Mouse (Mus musculus) forebrain, embryonic 15.5 days (tissue): ENCODE measurements around the gene Lrfn1. TPM values are rescaled to one million over a fixed set of nuclear protein-coding genes. Genes with fewer than 3 reads are reported as not detected.
A peak's percentile ranks its signal among the peaks of the same experiment; 100 is the strongest.

Experiments used
- ATAC-seq: fragments of 200-750 bp; cut with Nextera tagmentation; replicated peaks from 2 replicates; pipeline ENCODE4 v1.8.0; 2017; ENCODE audit warnings: mild to moderate bottlenecking, moderate TSS enrichment, moderate library complexity
- H3K27ac ChIP-seq: fragments of 300-500 bp; sonication (generic); replicated peaks from 2 replicates; pipeline ENCODE4 v1.5.1; 2015; ENCODE audit warnings: mild to moderate bottlenecking, inconsistent platforms
- H3K27me3 ChIP-seq: fragments of 300-500 bp; sonication (generic); 2 replicates; pipeline ENCODE4 v1.6.1; 2015; ENCODE audit warnings: inconsistent platforms
- H3K36me3 ChIP-seq: fragments of 300-500 bp; sonication (generic); 2 replicates; pipeline ENCODE4 v1.6.1; 2015; ENCODE audit warnings: mild to moderate bottlenecking, inconsistent platforms
- H3K4me1 ChIP-seq: fragments of 300-500 bp; sonication (generic); 2 replicates; pipeline ENCODE4 v1.6.1; 2015; ENCODE audit warnings: inconsistent platforms
- H3K4me2 ChIP-seq: fragments of 300-500 bp; sonication (generic); replicated peaks from 2 replicates; pipeline ENCODE4 v1.6.1; 2015; ENCODE audit warnings: mild to moderate bottlenecking, inconsistent platforms
- H3K4me3 ChIP-seq: fragments of 300-500 bp; sonication (generic); 2 replicates; pipeline ENCODE4 v1.5.1; 2015; ENCODE audit warnings: mild to moderate bottlenecking, inconsistent platforms
- H3K9ac ChIP-seq: fragments of 300-500 bp; sonication (generic); replicated peaks from 2 replicates; pipeline ENCODE4 v1.6.1; 2015; ENCODE audit warnings: mild to moderate bottlenecking, inconsistent platforms
- H3K9me3 ChIP-seq: fragments of 300-500 bp; sonication (generic); 2 replicates; pipeline ENCODE4 v1.6.1; 2016; ENCODE audit warnings: inconsistent platforms
- WGBS: fragments of 180-500 bp; shearing (Covaris S2); methylation state at CpG from one replicate; pipeline ENCODE4 v1.1.7; 2015; ENCODE audit warnings: mixed read lengths; 5-methylcytosine and 5-hydroxymethylcytosine counted together
- polyA plus RNA-seq: library from polyadenylated mRNA; unstranded; fragments of >200 nt; fragmentation: Nextera tagmentation; extraction: Ambion mirVana; gene quantifications from 2 replicates; pipeline ENCODE4 v1.2.1, GENCODE M21; 2015

Lrfn1 gene
- polyA plus RNA-seq, 1 experiment from 2014 or later = 13.0 TPM

DNA sequence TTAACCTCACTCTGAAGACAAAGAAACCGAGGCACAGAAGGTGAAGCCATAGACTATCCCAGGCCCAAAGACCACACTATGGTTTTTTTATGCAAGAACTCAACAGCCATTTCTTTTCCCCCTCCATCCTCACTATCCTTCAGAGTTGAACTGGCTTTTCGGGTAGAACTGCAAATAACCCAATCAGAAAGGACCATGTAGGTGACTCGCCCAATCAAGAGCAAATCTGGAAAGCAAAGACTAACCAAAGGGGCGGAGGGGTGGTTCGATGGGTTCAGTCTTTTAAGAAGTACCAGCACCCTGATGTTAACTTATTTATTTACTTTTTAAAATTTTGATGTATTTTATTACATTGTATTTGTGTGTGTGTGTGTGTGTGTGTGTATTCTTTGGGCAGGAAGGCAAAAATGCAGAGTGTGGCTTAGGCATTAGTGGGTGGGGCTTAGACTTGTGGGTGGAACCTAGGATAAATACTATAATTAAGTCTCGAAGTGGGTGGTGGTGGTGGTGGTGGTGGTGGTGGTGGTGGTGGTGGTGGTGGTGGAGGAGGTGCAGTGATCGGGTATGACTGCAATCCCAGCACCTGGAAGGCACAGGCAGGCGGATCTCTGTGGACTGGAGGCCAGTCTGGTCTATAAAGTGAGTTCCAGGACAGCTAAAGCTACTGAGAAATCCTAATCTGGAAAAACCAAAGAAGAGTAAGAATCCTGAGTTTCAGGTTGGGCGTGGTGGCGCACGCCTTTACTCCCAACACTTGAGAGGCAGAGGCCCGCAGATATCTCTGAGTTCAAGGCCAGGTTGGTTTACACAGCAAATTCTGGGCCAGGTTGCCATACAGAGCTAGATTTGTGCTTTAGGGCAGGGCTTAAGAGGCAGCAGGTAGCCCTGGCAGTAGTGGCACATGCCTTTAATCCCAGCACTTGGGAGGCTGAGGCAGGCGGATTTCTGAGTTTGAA is 3.6 kb upstream of the Lrfn1 start:
- ATAC-seq = no peak
- Histone ChIP-seq H3K4me1 (peaks cover 6% of the 10 kb centered on the region), H3K27me3 (0 out of 2 replicates have a peak, but pooled peaks cover 3% of the 10 kb centered on the region), H3K9ac (no peak overlapping the region), H3K9me3 (no peaks in the 10 kb centered on the region), H3K4me2 (no peak overlapping the region), H3K36me3 (no peaks in the 10 kb centered on the region), H3K27ac (no peak overlapping the region), H3K4me3 (no peak overlapping the region)
- 70% methylated on average over 13 of the region's 13 CpGs for WGBS

GRCm38 (mm10) chr7:28452361-28453005 is 703 bp downstream of the Lrfn1 start:
- peak; percentile 55 for ATAC-seq
- Histone ChIP-seq H3K4me3 (peak overlapping the region; percentile 96), H3K4me2 (peak overlapping the region; percentile 79), H3K9ac (peak overlapping the region; percentile 67), H3K9me3 (no peaks in the 10 kb centered on the region), H3K4me1 (peaks cover 16% of the 10 kb centered on the region), H3K36me3 (peaks cover 20% of the 10 kb centered on the region), H3K27me3 (no peaks in the 10 kb centered on the region), H3K27ac (peak overlapping the region; percentile 49)
- 2% methylated on average over 22 of the region's 24 CpGs for WGBS

- no peak overlapping the region for H3K9ac ChIP-seq
- WGBS = 89% methylated on average over 5 of the region's 5 CpGs
- H3K36me3 ChIP-seq = peaks cover 64% of the 10 kb centered on the region
- no peaks in the 10 kb centered on the region for H3K27me3 ChIP-seq
- H3K4me2 ChIP-seq = no peak overlapping the region
- no peaks in the 10 kb centered on the region for H3K9me3 ChIP-seq
- H3K4me3 ChIP-seq = no peak overlapping the region
- peaks cover 7% of the 10 kb centered on the region; the same call in 1 of the 2 replicates for H3K4me1 ChIP-seq
- no peak overlapping the region for H3K27ac ChIP-seq
- ATAC-seq = no peak
These were observed 8.6 kb downstream of the Lrfn1 start for GRCm38 (mm10) chr7:28460361-28460760.

DNA sequence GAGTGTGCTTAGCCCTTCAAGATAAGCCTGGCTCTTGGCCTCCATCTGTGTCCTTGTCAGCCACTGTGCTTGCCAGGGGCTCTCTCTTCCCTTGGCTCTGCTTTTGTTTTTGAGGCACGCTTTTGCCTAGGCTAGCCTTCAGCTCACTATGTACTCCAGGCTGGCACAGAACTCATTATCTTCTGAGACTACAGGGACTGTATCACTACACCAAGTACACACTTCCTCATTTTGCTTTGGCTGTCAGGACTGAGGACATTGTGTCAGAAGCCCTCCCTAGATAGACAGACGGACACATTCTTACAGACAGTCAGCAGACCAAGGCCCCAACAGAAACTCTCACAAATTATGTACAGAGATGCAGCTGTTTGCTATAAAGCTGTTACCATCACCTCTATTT is 11.0 kb downstream of the Lrfn1 start:
- Histone ChIP-seq H3K36me3 (peaks cover 54% of the 10 kb centered on the region), H3K4me1 (peaks cover 17% of the 10 kb centered on the region), H3K9ac (no peak overlapping the region), H3K27me3 (peaks cover 9% of the 10 kb centered on the region), H3K9me3 (no peaks in the 10 kb centered on the region), H3K4me3 (no peak overlapping the region), H3K4me2 (no peak overlapping the region), H3K27ac (no peak overlapping the region)
- 97% methylated on average over 2 of the region's 2 CpGs for WGBS
- ATAC-seq = no peak

DNA sequence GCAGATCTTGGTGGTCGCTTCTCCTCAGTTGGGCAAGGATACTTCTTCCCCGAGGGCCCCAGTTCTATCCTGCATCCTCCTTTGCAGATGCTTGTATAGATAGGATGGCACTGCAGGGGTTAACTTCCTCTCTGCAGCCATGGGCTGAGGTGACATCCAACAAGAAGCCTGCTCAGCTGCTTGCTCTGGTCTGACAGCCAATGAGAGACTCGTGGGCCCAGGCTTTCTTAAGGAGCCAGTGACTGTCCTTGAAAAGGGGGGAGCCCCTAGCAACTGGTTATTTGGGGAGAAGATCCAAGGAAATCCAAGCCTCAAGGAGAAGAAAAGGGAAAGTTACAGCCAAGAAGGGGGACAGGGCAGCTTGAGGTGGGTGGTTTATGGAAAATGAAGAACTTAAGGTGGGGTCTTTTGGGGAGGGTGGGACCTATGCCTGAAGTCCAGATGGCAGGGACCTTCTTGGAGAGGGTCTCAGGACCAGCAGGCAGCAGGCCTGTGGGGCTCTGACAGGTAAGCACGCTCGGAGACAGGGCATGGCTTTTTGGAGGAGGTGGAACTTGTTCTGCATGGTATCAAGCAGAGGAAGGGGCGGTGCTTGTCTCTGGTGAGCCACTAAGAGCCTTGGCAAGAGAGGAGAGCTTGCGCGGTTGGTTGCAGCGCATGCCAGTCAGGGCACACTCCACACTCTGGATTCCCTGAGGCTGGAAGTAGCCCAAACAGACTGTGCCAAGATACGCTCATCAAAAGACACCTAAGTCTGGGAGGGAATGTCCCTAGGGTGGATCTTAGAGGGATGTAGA is 12.8 kb downstream of the Lrfn1 start:
- peaks cover 9% of the 10 kb centered on the region for H3K27me3 ChIP-seq
- ATAC-seq = peak; percentile 84
- no peak overlapping the region for H3K27ac ChIP-seq
- H3K4me1 ChIP-seq = peaks cover 17% of the 10 kb centered on the region
- peak overlapping the region; percentile 4; the same call in 1 of the 2 replicates for H3K4me2 ChIP-seq
- 0 out of 2 replicates have a peak overlapping the region, but pooled peaks have one; percentile 0 for H3K4me3 ChIP-seq
- H3K36me3 ChIP-seq = peaks cover 36% of the 10 kb centered on the region
- no peaks in the 10 kb centered on the region for H3K9me3 ChIP-seq
- no peak overlapping the region for H3K9ac ChIP-seq
- WGBS = 60% methylated on average over 10 of the region's 10 CpGs

- Histone ChIP-seq H3K27me3 (peaks cover 9% of the 10 kb centered on the region), H3K4me2 (peak overlapping the region; percentile 60), H3K36me3 (peaks cover 17% of the 10 kb centered on the region), H3K4me1 (peaks cover 17% of the 10 kb centered on the region), H3K27ac (no peak overlapping the region), H3K9me3 (no peaks in the 10 kb centered on the region), H3K4me3 (peak overlapping the region; percentile 39), H3K9ac (peak overlapping the region; percentile 40; the same call in 1 of the 2 replicates)
- no peak for ATAC-seq
- 28% methylated on average over 40 of the region's 40 CpGs for WGBS
These were observed 15.0 kb downstream of the Lrfn1 start for GRCm38 (mm10) chr7:28466721-28467212.

DNA sequence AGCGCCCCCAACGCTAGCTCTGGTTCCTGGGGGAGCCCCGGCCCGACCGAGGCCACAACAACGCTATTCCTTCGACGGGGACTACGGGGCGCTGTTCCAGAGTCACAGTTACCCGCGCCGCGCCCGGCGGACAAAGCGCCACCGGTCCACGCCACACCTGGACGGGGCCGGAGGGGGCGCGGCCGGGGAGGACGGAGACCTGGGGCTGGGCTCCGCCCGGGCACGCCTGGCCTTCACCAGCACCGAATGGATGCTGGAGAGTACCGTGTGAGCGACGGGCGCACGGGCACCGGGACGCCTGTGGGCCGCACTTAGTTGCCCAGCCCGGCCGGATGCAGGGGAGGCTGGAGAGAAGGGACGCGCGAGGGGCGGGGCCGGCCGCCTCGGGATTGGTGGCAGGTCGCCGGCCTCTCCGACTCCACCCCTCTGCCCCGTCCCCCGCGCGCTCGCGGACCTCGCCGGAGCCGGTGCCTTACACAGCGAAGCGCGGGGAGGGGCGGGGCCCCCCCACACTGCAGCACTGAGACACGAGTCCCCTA is 15.5 kb downstream of the Lrfn1 start:
- H3K4me2 ChIP-seq = peak overlapping the region; percentile 60
- H3K36me3 ChIP-seq = peaks cover 12% of the 10 kb centered on the region
- peak overlapping the region; percentile 40 for H3K9ac ChIP-seq
- ATAC-seq = peak; percentile 46; the same call in 1 of the 2 replicates
- WGBS = 4% methylated on average over 63 of the region's 63 CpGs
- peaks cover 17% of the 10 kb centered on the region for H3K4me1 ChIP-seq
- H3K9me3 ChIP-seq = no peaks in the 10 kb centered on the region
- H3K4me3 ChIP-seq = peak overlapping the region; percentile 39
- peaks cover 9% of the 10 kb centered on the region for H3K27me3 ChIP-seq
- H3K27ac ChIP-seq = no peak overlapping the region

GRCm38 (mm10) chr7:28476191-28476590 is 24.4 kb downstream of the Lrfn1 start:
- no peak overlapping the region for H3K27ac ChIP-seq
- H3K4me1 ChIP-seq = no peaks in the 10 kb centered on the region
- H3K4me2 ChIP-seq = no peak overlapping the region
- H3K27me3 ChIP-seq = no peaks in the 10 kb centered on the region
- 93% methylated on average over 6 of the region's 6 CpGs for WGBS
- no peaks in the 10 kb centered on the region for H3K9me3 ChIP-seq
- no peak for ATAC-seq
- no peak overlapping the region for H3K9ac ChIP-seq
- H3K4me3 ChIP-seq = no peak overlapping the region
- no peaks in the 10 kb centered on the region for H3K36me3 ChIP-seq

GRCm38 (mm10) chr7:28477363-28477762 is 25.6 kb downstream of the Lrfn1 start:
- Histone ChIP-seq H3K4me3 (no peak overlapping the region), H3K4me1 (no peaks in the 10 kb centered on the region), H3K27me3 (no peaks in the 10 kb centered on the region), H3K9ac (no peak overlapping the region), H3K9me3 (no peaks in the 10 kb centered on the region), H3K27ac (no peak overlapping the region), H3K36me3 (no peaks in the 10 kb centered on the region), H3K4me2 (no peak overlapping the region)
- WGBS = 95% methylated on average over 5 of the region's 5 CpGs
- ATAC-seq = no peak

- WGBS = 10% methylated on average over 8 of the region's 8 CpGs
- Histone ChIP-seq H3K4me3 (no peak overlapping the region), H3K9ac (no peak overlapping the region), H3K27ac (no peak overlapping the region), H3K9me3 (no peaks in the 10 kb centered on the region), H3K36me3 (no peaks in the 10 kb centered on the region), H3K27me3 (no peaks in the 10 kb centered on the region), H3K4me2 (no peak overlapping the region), H3K4me1 (no peaks in the 10 kb centered on the region)
- no peak for ATAC-seq
These were observed 27.1 kb downstream of the Lrfn1 start for GRCm38 (mm10) chr7:28478854-28479253.

DNA sequence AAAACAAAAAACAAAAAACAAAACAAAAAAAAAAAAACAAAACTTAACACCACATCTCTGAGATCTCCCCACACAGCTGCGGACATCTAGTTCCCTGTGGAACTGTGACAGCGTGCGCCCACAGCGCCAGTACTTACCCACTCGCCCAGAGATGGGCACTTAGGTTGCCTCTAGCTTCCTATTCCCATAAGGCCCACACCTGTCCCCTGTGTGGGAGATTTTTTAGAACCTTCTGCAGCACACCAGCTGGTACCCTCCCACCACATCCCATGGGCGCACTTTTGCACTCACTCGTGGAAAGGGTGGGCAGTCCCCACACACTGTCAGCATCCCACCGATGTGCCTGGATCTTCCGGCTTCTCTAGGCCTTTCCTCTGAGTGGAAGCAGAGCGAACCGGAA is 31.1 kb downstream of the Lrfn1 start:
- 84% methylated on average over 11 of the region's 11 CpGs for WGBS

More for the DNA sequence above, 31.1 kb downstream of the Lrfn1 start:
- Histone ChIP-seq H3K4me1 (no peaks in the 10 kb centered on the region), H3K4me3 (no peak overlapping the region), H3K36me3 (no peaks in the 10 kb centered on the region), H3K27me3 (peaks cover 4% of the 10 kb centered on the region; the same call in 1 of the 2 replicates), H3K4me2 (no peak overlapping the region), H3K9me3 (no peaks in the 10 kb centered on the region), H3K9ac (no peak overlapping the region), H3K27ac (no peak overlapping the region)
- ATAC-seq = no peak
